Mouse (Mus musculus) forebrain, embryonic 10.5 days (tissue): ENCODE data around the gene Efna5. TPM values are rescaled to one million over a fixed set of nuclear protein-coding genes. Genes with fewer than 3 reads are reported as not detected.
A peak's percentile ranks its signal among the peaks of the same experiment; 100 is the strongest.

ENCODE experiments used
- DNase-seq: peaks from one replicate; pipeline ENCODE4 v3.0.0-alpha.2; 2017; ENCODE audit warnings: low spot score; ENCODE audit errors: extremely low spot score
- H3K27ac ChIP-seq: fragments of 300-500 bp; sonication (generic); 2 replicates; pipeline ENCODE4 v1.5.1; 2016; ENCODE audit warnings: mild to moderate bottlenecking
- H3K27me3 ChIP-seq: fragments of 300-500 bp; sonication (generic); 2 replicates; pipeline ENCODE4 v1.6.1; 2016; ENCODE audit warnings: mild to moderate bottlenecking; ENCODE audit not compliant: poor library complexity, severe bottlenecking
- H3K36me3 ChIP-seq: fragments of 300-500 bp; sonication (generic); replicated peaks from 2 replicates; pipeline ENCODE4 v1.6.1; 2016; ENCODE audit warnings: mild to moderate bottlenecking, moderate library complexity
- H3K4me1 ChIP-seq: fragments of 300-500 bp; sonication (generic); 2 replicates; pipeline ENCODE4 v1.6.1; 2016
- H3K4me3 ChIP-seq: fragments of 300-500 bp; sonication (generic); 2 replicates; pipeline ENCODE4 v1.5.1; 2016; ENCODE audit warnings: mild to moderate bottlenecking, moderate library complexity
- H3K9me3 ChIP-seq: fragments of 300-500 bp; sonication (generic); 2 replicates; pipeline ENCODE4 v1.6.1; 2016; ENCODE audit warnings: mild to moderate bottlenecking, moderate library complexity
- WGBS: fragments of 180-500 bp; shearing (Covaris S2); methylation state at CpG from one replicate; pipeline ENCODE4 v1.1.7; 2016; 5-methylcytosine and 5-hydroxymethylcytosine counted together
- polyA plus RNA-seq: library from polyadenylated mRNA; unstranded; fragments of >200 nt; fragmentation: Nextera tagmentation; extraction: Ambion mirVana; gene quantifications from 2 replicates; pipeline ENCODE4 v1.2.1, GENCODE M21; 2016

Gene Efna5
- polyA plus RNA-seq, 1 experiment from 2014 or later: 44.9 TPM

GRCm38 (mm10) chr17:62754638-62755037 is 126.5 kb downstream of the Efna5 start:
- no peak overlapping the region for H3K4me3 ChIP-seq
- no peak for DNase-seq
- no peaks in the 10 kb centered on the region for H3K9me3 ChIP-seq
- no peak overlapping the region for H3K27ac ChIP-seq
- H3K4me1 ChIP-seq: peaks cover 38% of the 10 kb centered on the region
- H3K36me3 ChIP-seq: peaks cover 2% of the 10 kb centered on the region; the same call in 1 of the 2 replicates
- peaks cover 31% of the 10 kb centered on the region; the same call in 1 of the 2 replicates for H3K27me3 ChIP-seq
- 92% methylated on average over 4 of the region's 4 CpGs for WGBS

GRCm38 (mm10) chr17:62752381-62752889 is 128.7 kb downstream of the Efna5 start:
- Histone ChIP-seq H3K4me1 (peaks cover 45% of the 10 kb centered on the region), H3K27ac (no peak overlapping the region), H3K36me3 (no peaks in the 10 kb centered on the region), H3K27me3 (peaks cover 26% of the 10 kb centered on the region; the same call in 1 of the 2 replicates), H3K4me3 (no peak overlapping the region), H3K9me3 (no peaks in the 10 kb centered on the region)
- WGBS: 15% methylated on average over 2 of the region's 2 CpGs
- DNase-seq: no peak

DNA sequence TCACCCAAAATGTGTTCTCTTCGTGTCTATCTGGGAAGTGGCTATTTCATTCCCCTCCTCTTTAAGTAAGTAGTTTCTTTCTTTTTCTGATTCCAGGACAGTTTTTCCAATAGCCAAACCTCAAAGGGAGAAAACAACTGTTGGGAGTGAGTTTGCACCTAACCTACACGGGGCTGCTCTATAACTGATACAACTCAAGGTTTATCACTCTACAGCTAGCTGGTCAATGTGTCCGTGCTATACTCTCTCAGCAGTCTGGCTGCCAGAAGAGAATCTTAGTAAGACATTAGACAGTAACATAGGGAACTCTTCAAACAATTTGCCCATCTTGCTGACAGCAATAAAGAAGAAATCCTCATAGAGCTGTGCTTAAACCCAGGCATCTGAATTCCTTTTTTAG is 130.5 kb downstream of the Efna5 start:
- Histone ChIP-seq H3K4me1 (peaks cover 47% of the 10 kb centered on the region), H3K27ac (no peak overlapping the region), H3K36me3 (no peaks in the 10 kb centered on the region), H3K27me3 (peaks cover 15% of the 10 kb centered on the region; the same call in 1 of the 2 replicates), H3K9me3 (no peaks in the 10 kb centered on the region), H3K4me3 (no peak overlapping the region)
- no peak for DNase-seq
- 87% methylated on average over 3 of the region's 3 CpGs for WGBS

DNA sequence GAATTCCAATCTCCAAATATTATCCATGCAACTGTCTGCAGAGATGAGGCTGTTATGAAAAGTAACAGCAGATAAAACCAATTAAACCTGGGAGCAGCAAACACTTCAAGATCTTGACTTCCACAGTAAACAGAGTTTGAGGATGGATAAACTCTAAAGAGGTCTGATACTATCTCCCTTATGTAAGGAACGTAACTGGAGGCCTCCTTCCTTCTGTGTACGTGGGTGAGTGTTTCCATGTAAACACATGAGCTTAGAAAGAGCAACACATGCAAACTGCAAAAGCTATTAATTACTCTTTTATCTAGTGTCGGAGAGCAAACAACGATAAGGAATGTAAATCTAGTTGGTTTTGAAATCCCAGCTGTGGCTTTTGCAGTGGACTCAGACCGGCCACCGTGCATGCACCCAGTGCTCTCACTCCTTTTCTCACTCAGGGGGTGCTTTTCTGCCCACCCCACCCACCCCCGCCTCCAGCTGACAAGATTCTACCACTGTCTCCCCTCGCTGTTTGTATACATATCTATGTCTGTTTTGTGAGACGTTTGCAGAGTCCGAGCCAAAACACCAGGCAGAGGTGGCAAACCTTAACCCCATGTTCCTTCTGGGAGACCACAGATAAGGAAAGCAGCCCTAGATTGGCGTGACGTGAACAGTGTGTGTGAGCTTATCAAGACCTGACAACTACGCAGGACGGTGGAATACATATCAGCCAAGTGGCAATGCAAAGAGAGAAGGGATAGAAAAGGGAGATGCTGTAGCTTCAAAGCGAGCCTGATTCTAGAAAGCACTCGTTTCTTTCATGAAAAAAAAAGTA is 132.1 kb downstream of the Efna5 start:
- Histone ChIP-seq H3K27ac (no peak overlapping the region), H3K36me3 (no peaks in the 10 kb centered on the region), H3K27me3 (peaks cover 15% of the 10 kb centered on the region; the same call in 1 of the 2 replicates), H3K4me3 (no peak overlapping the region), H3K4me1 (peaks cover 47% of the 10 kb centered on the region), H3K9me3 (no peaks in the 10 kb centered on the region)
- WGBS: 86% methylated on average over 16 of the region's 16 CpGs
- DNase-seq: no peak

DNA sequence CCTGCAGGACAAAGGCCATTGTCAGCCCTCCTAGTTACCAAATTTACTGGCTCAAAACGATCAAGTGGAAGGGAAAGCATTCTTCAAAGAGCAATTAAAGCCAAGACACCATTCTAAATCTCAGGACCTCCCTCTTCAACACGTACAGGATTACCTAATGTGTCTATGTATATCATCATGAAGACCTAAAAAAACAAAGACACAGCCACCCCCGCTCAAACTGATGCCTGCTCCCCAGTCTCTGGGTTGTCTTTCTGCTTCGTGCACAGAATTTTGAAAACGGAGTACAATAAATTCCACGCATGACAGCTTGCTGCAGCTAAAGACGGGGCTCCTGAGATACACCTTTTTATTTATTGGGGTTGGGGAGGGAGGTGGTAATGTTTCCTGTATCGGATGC is 133.7 kb downstream of the Efna5 start:
- Histone ChIP-seq H3K27me3 (0 out of 2 replicates have a peak, but pooled peaks cover 5% of the 10 kb centered on the region), H3K4me1 (peaks cover 38% of the 10 kb centered on the region), H3K36me3 (no peaks in the 10 kb centered on the region), H3K4me3 (no peak overlapping the region), H3K9me3 (no peaks in the 10 kb centered on the region), H3K27ac (no peak overlapping the region)
- WGBS: 81% methylated on average over 8 of the region's 8 CpGs
- no peak for DNase-seq

DNA sequence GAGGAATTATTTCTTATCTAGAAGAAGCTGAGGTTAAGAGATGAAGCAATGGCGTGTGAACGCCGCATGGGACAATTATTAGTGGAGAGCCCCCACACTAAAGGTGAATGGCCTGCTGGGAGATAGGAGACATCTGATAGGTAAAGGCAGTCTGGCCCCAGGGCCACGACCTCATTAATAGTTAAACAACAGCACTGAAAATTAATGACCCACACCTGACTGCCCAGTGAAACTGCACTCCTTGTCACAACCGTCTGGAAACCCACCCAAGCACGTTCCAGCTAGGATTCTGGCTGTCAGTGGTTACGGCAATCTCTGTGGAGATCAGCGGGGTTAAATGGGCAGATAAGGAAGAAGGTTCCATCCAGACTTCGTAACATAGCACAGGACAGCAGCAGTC is 134.3 kb downstream of the Efna5 start:
- no peak for DNase-seq
- WGBS: 82% methylated on average over 9 of the region's 9 CpGs
- no peaks in the 10 kb centered on the region for H3K36me3 ChIP-seq
- H3K4me1 ChIP-seq: peaks cover 32% of the 10 kb centered on the region
- no peaks in the 10 kb centered on the region for H3K9me3 ChIP-seq
- no peak overlapping the region for H3K27ac ChIP-seq
- H3K27me3 ChIP-seq: 0 out of 2 replicates have a peak, but pooled peaks cover 4% of the 10 kb centered on the region
- no peak overlapping the region for H3K4me3 ChIP-seq

DNA sequence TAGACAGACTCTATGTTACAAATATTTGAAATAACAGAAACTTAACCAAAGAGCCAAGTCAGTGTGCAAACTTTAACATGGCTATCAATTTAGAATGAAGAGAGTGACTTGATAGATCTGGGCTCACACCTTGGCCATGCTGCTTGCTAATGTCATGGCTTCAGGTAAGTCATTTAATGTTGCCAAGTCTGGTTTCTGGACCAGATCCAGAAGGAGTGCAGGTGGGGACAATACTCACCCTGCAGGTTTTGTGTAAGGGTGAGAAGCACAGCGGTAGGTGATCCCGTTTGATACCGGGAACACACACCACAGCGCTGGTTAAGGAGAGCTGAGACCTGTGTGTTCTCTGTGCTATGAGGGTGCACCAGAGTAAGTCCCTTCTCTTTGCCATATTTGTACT is 135.8 kb downstream of the Efna5 start:
- Histone ChIP-seq H3K36me3 (no peaks in the 10 kb centered on the region), H3K4me3 (no peak overlapping the region), H3K27ac (no peak overlapping the region), H3K4me1 (peaks cover 33% of the 10 kb centered on the region), H3K9me3 (no peaks in the 10 kb centered on the region), H3K27me3 (no peaks in the 10 kb centered on the region)
- no peak for DNase-seq
- 95% methylated on average over 4 of the region's 4 CpGs for WGBS

- 90% methylated on average over 6 of the region's 6 CpGs for WGBS
- H3K4me3 ChIP-seq: no peak overlapping the region
- peaks cover 33% of the 10 kb centered on the region for H3K4me1 ChIP-seq
- no peaks in the 10 kb centered on the region for H3K36me3 ChIP-seq
- H3K27ac ChIP-seq: no peak overlapping the region
- no peaks in the 10 kb centered on the region for H3K9me3 ChIP-seq
- no peaks in the 10 kb centered on the region for H3K27me3 ChIP-seq
- no peak for DNase-seq
These were observed 136.9 kb downstream of the Efna5 start for GRCm38 (mm10) chr17:62744239-62744638.

DNA sequence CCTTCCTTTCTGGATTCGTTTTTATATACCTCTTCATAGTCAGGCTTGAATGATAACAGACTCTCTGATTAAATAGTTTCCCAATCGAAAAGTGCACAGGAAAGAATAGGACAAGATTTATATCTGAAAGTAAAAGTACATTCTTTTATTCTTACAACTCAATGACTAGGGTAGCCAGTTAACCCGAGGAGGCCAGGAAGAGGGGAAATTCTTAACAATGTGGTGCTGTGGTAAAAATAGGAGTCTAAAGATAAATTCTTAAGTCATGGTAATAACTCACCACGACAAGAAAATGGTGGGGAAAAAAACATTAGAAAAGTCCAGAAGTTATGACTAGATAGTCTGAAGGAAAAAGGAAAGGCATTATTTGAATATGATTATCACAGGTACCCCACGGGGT is 139.4 kb downstream of the Efna5 start:
- Histone ChIP-seq H3K27me3 (peaks cover 10% of the 10 kb centered on the region), H3K4me3 (no peak overlapping the region), H3K9me3 (no peaks in the 10 kb centered on the region), H3K36me3 (no peaks in the 10 kb centered on the region), H3K4me1 (peaks cover 9% of the 10 kb centered on the region), H3K27ac (no peak overlapping the region)
- 92% methylated on average over 5 of the region's 5 CpGs for WGBS
- no peak for DNase-seq

GRCm38 (mm10) chr17:62741020-62741419 is 140.1 kb downstream of the Efna5 start:
- Histone ChIP-seq H3K4me1 (peaks cover 15% of the 10 kb centered on the region), H3K27ac (no peak overlapping the region)
- WGBS: 80% methylated on average over 6 of the region's 6 CpGs

GRCm38 (mm10) chr17:62739993-62740392 is 141.1 kb downstream of the Efna5 start:
- H3K4me1 ChIP-seq: peaks cover 26% of the 10 kb centered on the region
- no peak for DNase-seq
- H3K4me3 ChIP-seq: no peak overlapping the region
- no peaks in the 10 kb centered on the region for H3K9me3 ChIP-seq
- H3K36me3 ChIP-seq: no peaks in the 10 kb centered on the region
- 61% methylated on average over 6 of the region's 6 CpGs for WGBS
- peaks cover 10% of the 10 kb centered on the region for H3K27me3 ChIP-seq
- no peak overlapping the region for H3K27ac ChIP-seq

More at GRCm38 (mm10) chr17:62741020-62741419, 140.1 kb downstream of the Efna5 start:
- Histone ChIP-seq H3K27me3 (peaks cover 10% of the 10 kb centered on the region), H3K36me3 (no peaks in the 10 kb centered on the region), H3K4me3 (no peak overlapping the region), H3K9me3 (no peaks in the 10 kb centered on the region)
- DNase-seq: no peak

DNA sequence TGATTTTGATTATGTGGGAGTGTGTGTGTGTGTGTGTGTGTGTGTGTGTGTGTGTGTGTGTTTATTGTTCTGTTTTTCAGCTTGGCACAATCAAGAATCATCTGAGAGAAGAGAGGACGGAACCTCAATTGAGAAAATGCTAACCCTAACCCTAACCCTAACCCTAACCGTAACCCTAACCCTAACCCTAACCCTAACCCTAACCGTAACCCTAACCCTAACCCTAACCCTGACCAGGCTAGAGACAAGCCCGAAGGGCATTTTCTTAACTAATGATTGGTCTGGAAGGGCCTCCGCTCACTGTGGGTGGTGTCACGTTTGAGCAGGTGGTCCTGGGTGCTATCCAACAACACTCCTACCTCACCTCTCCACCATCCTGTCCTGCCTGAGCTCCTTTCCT is 143.7 kb downstream of the Efna5 start:
- DNase-seq: peak; percentile 11
- Histone ChIP-seq H3K9me3 (no peaks in the 10 kb centered on the region), H3K27ac (no peak overlapping the region), H3K36me3 (no peaks in the 10 kb centered on the region), H3K4me1 (peaks cover 47% of the 10 kb centered on the region), H3K4me3 (no peak overlapping the region), H3K27me3 (peaks cover 17% of the 10 kb centered on the region)
- 72% methylated on average over 6 of the region's 6 CpGs for WGBS

- Histone ChIP-seq H3K4me3 (no peak overlapping the region), H3K4me1 (peaks cover 49% of the 10 kb centered on the region), H3K27me3 (peaks cover 21% of the 10 kb centered on the region), H3K9me3 (no peaks in the 10 kb centered on the region), H3K27ac (no peak overlapping the region), H3K36me3 (no peaks in the 10 kb centered on the region)
- DNase-seq: peak; percentile 13
- 59% methylated on average over 11 of the region's 11 CpGs for WGBS
These were observed 145.2 kb downstream of the Efna5 start for GRCm38 (mm10) chr17:62735943-62736342.
